Mouse (Mus musculus) urinary bladder, adult 18-20 months (tissue): ENCODE data around the gene Cnr2.

ENCODE experiments used
- DNase-seq, 2 experiments: peaks; one replicate each; pipeline ENCODE4 v3.0.0; 2022; ENCODE audit warnings: low spot score in 2 of 2, mixed read lengths in 2 of 2

Gene Cnr2

GRCm38 (mm10) chr4:135904810-135905209 is 9.6 kb downstream of the Cnr2 start:
- no peak for DNase-seq

GRCm38 (mm10) chr4:135906633-135907032 is 11.4 kb downstream of the Cnr2 start:
- no peak for DNase-seq

DNA sequence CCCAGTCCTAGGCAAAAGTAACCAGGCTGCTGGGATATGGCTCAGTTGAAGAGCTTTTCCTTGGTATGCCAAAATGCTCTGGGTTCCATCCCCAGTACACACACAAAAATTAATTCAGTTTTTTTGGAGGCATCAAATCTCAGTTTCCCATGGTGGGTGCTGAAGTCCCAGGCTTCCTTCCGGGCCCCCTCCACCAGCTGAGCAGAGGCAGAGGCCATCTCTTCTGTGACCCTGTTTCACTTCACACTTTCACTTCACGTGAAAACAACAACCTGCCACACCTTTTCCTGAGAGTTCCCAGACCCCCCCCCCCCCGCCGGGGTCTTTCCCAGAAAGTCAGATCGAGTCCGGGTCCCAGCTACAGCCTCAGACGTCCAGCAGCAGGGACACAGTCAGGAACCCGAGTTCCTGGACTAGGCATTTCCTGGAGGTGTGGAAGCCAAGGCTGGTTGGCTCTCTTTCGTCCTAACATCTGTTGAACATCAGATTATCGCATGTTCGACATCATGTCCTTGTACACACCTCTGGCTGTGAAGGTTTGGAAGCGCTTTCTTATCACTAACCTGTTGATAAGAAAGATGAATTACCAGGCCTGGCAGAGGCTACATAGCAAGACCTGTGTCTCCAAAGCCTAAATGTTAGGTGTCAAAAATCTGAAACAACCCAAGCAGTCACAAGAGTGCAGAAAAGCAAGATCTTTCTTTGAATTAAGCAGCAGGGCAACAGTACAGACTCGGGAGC is 14.3 kb downstream of the Cnr2 start:
- no peak for DNase-seq

DNA sequence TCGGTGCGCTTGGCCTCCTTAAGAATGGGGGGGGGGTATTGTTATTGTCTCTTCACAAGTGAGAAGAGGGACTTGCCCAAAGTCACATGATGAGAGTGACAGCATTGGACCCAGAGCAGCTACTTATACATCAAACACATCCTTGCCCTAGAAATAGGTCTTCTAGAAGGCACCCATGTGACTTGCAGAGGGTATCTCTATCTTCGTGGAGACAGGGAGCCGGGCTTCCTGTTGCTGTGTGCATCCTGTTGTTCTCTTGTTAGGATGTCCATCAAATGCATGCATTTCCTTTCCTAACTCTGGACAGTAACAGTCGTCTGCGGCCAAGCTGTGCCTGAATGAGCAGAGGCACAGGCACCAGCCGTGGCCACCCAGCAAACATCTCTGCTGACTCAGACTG is 16.3 kb downstream of the Cnr2 start:
- DNase-seq, result no peak

DNA sequence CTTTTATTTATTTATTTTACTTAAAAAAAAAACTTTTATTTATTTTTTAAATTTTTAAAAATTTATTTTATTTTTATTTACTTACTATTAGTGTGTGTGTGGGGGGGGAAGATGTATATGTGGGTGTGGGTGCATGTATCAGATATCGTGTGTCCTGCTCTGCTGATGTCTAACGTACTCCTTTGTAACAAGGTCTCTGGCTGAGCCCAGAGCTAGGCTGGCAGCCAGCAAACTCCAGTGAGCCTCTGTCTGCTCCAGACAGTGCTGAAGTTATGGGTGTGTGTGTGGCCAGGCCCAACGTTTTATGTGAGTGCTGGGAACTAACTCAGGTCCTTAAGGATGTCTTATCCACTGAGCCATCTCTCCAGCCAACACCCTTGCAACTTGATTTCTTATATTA is 17.0 kb downstream of the Cnr2 start:
- DNase-seq, result no peak

- no peak for DNase-seq
These were observed 17.6 kb downstream of the Cnr2 start for GRCm38 (mm10) chr4:135912835-135913234.

- DNase-seq, result no peak
These were observed 18.2 kb downstream of the Cnr2 start for GRCm38 (mm10) chr4:135913433-135913832.

DNA sequence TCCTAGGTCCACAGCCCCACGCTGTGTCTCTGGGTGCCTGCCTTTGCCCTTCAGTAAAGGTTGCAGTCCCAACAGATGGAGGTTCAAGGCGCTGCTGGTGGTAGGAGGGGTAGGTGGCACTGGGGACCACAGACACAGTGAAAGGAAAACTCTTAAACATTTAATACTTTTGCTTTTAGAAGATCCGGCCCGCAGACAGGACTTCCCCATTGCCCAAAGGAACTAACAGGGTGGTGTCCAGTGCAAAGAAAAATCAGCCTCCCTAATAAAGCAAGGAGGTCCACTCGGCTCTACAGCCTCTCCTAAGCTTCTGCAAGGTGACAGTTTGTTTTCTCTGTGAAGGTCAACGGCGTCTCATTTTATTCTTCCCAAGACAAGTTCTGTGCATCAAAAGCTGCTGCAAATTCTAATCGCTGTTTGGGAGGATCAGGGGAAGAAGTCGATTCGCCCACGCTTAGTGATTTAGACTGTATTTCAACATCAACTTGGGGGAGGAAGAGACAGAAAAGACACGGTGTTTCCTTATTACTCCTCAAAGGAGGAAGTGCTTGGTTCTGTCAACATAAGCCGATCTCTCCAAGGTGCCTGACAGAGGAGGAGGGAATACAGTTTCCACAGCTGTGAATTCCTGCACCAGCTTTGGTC is 23.6 kb downstream of the Cnr2 start:
- peak in 1 of 2 experiments; percentile 9 for DNase-seq

- no peak for DNase-seq
These were observed 24.1 kb downstream of the Cnr2 start for GRCm38 (mm10) chr4:135919280-135919639.

GRCm38 (mm10) chr4:135920304-135921241 is 25.4 kb downstream of the Cnr2 start, which contains the start of gene Fuca1:
Fuca1 (plus strand) TSS chr4:135920735.
- DNase-seq, result peak; percentile 93 to 94

- no peak for DNase-seq
These were observed 26.3 kb downstream of the Cnr2 start for GRCm38 (mm10) chr4:135921257-135922120.

GRCm38 (mm10) chr4:135922190-135922589 is 27.0 kb downstream of the Cnr2 start:
- no peak for DNase-seq

GRCm38 (mm10) chr4:135924418-135924817 is 29.2 kb downstream of the Cnr2 start:
- DNase-seq, result no peak

DNA sequence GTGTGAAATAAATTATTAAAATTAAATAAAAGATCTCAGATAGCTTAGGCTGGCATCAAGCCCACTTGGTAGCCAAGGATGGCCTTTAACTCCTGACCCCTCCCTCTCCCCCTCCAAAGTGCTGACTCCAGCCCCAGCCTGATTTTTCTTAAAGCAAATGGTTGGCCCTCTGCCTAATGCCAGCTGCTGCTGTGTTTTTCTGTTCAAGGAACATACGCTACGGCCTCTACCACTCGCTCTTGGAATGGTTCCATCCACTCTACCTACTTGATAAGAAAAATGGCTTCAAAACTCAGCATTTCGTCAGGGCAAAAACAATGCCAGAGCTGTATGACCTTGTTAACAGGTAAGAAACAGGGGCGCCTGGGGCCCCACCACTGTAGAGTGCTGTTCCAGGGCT is 30.1 kb downstream of the Cnr2 start:
- no peak for DNase-seq

DNA sequence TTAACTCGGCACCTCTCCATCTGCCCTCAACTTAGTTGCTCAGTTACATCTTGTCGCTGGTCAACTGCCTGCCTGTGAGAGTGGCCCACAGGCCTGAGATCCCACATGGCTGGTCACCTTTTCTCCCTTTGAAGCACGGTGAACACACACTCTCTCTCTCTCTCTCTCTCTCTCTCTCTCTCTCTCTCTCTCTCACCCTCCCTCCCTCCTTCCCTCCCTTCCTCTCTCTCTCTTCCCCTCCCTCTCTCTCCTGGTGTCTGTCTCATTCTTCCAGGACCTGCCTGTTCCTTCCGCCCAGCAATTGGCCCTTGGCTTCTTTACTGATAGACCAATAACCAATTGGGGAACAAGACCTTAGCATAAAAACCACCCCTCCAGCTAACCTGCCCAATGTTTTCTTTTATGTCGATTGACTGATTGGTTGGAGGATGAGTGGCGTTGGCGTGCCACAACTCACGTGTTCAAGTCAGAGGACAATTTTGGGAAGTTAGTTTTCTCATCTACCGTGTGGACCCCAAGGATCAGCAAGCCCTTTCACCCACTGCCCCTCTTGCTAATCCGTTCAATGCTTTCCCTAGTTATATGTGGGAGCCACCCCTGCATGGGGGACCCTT is 31.1 kb downstream of the Cnr2 start:
- no peak for DNase-seq

DNA sequence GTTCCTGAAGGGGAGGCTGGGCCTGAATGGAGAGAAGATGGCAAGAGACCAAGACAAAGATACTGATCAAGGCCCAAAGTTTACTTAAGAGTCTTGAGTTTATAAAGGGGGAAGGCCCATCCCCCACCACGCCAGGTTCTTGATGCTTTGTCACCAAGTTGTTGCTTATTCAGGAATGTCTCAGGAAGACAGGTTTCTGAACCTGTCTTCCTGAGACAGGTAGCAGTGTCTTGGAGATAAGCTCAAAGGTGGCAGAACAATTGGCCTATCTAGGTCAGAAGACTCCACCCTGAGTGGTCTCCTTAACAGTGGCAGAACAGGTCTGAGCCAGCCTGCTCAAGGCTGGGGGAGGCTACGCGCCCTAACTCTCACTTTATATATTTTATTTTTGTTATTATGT is 31.7 kb downstream of the Cnr2 start:
- no peak for DNase-seq

GRCm38 (mm10) chr4:135928376-135928775 is 33.2 kb downstream of the Cnr2 start:
- no peak for DNase-seq

DNA sequence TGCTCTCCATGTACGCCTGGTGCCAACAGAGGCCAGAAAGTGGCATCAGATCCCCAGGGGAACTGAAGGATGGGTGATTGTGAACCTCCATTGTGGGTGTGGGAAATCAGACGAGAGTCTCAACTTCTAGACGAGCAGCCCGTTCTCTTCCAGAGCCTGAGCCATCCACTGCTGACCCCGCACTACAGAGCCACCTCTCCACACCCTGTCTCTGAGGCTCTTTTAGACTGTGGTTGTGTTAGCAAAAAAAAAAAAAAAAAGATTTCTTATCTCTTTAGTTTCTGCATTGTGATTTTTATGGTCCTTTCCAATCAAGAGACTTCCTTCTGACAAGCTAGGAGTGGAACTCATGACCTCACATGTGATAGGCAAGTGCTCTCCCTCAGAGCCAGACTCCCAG is 34.2 kb downstream of the Cnr2 start:
- no peak for DNase-seq

GRCm38 (mm10) chr4:135929828-135930227 is 34.6 kb downstream of the Cnr2 start:
- DNase-seq, result no peak

- no peak for DNase-seq
These were observed 35.0 kb downstream of the Cnr2 start for GRCm38 (mm10) chr4:135930239-135930638.

DNA sequence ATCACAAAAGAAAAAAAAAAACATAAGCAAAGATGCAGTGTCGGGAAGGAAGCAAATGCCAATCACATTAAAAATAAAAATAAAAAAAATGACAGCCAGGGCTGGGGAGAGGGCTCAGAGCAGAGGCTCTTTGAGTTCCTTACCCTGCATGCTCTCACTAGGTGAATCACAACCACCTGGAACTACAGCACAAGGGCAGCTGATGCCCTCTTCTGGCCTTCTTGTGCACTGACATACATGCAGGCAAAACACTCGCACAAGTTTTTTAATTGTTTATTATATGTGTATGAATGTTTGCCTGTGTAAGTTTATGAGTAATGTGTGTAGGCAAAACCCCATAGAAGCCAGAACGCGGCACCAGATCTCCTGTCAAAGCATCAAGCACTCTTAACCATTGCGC is 36.6 kb downstream of the Cnr2 start:
- no peak for DNase-seq
